Mouse (Mus musculus): Measurements from ENCODE around the gene Ccdc175. TPM values are rescaled to one million over a fixed set of nuclear protein-coding genes. Genes with fewer than 3 reads are reported as not detected.

Ccdc175 gene
- total RNA-seq (2021) = not detected

- intact Hi-C loops (cut with DNase I) = no loop called here
- no peak for DNase-seq (ENCODE audit: extremely low spot score in 1 of 2, low spot score in 2 of 2)
These were observed at the start of gene Ccdc175 for GRCm38 (mm10) chr12:72184929-72185328. Gene Ccdc175, minus strand, starts transcription at chr12:72185029.

- intact Hi-C loops (cut with DNase I) = no loop called here
- no peak for DNase-seq (ENCODE audit: extremely low spot score in 1 of 2, low spot score in 2 of 2)
These were observed 49.3 kb upstream of the Ccdc175 start for GRCm38 (mm10) chr12:72234151-72234550.

GRCm38 (mm10) chr12:72232826-72233790, 48.3 kb upstream of the Ccdc175 start:
- DNase-seq (ENCODE audit: extremely low spot score in 1 of 2, low spot score in 2 of 2) = no peak
- intact Hi-C loops (cut with DNase I) = no loop called here

GRCm38 (mm10) chr12:72232176-72232575, 47.3 kb upstream of the Ccdc175 start:
- no peak for DNase-seq (ENCODE audit: extremely low spot score in 1 of 2, low spot score in 2 of 2)
- intact Hi-C loops (cut with DNase I) = no loop called here

GRCm38 (mm10) chr12:72229451-72230196, 44.8 kb upstream of the Ccdc175 start:
- intact Hi-C loops (cut with DNase I) = loop anchor here (5.0 kb wide), 1 partner anchor 127 kb away; no protein-coding TSS in a partner anchor
- no peak for DNase-seq (ENCODE audit: extremely low spot score in 1 of 2, low spot score in 2 of 2)

GRCm38 (mm10) chr12:72227731-72228130, 42.9 kb upstream of the Ccdc175 start:
- intact Hi-C loops (cut with DNase I) = loop anchor here (5.0 kb wide), 1 partner anchor 125 kb away; no protein-coding TSS in a partner anchor

GRCm38 (mm10) chr12:72225371-72225770, 40.5 kb upstream of the Ccdc175 start:
- no peak for DNase-seq (ENCODE audit: extremely low spot score in 1 of 2, low spot score in 2 of 2)
- intact Hi-C loops (cut with DNase I) = loop anchor here (5.0 kb wide), 1 partner anchor 123 kb away; no protein-coding TSS in a partner anchor

More at GRCm38 (mm10) chr12:72227731-72228130, 42.9 kb upstream of the Ccdc175 start:
- DNase-seq (ENCODE audit: extremely low spot score in 1 of 2, low spot score in 2 of 2) = no peak

GRCm38 (mm10) chr12:72223557-72224102, 38.8 kb upstream of the Ccdc175 start:
- intact Hi-C loops (cut with DNase I) = no loop called here
- DNase-seq (ENCODE audit: extremely low spot score in 1 of 2, low spot score in 2 of 2) = no peak

GRCm38 (mm10) chr12:72213554-72213953, 28.7 kb upstream of the Ccdc175 start:
- intact Hi-C loops (cut with DNase I) = loop anchor here (5.0 kb wide), 1 partner anchor 111 kb away; no protein-coding TSS in a partner anchor
- DNase-seq (ENCODE audit: extremely low spot score in 1 of 2, low spot score in 2 of 2) = no peak

- no peak for DNase-seq (ENCODE audit: extremely low spot score in 1 of 2, low spot score in 2 of 2)
- intact Hi-C loops (cut with DNase I) = no loop called here
These were observed 16.0 kb upstream of the Ccdc175 start for GRCm38 (mm10) chr12:72200828-72201227.

GRCm38 (mm10) chr12:72197925-72198486, 13.2 kb upstream of the Ccdc175 start:
- intact Hi-C loops (cut with DNase I) = no loop called here
- peak in 1 of 2 experiments; percentile 50 for DNase-seq (ENCODE audit: extremely low spot score in 1 of 2, low spot score in 2 of 2)

- DNase-seq (ENCODE audit: extremely low spot score in 1 of 2, low spot score in 2 of 2) = no peak
- intact Hi-C loops (cut with DNase I) = no loop called here
These were observed 12.6 kb upstream of the Ccdc175 start for GRCm38 (mm10) chr12:72197434-72197833.

- DNase-seq (ENCODE audit: extremely low spot score in 1 of 2, low spot score in 2 of 2) = no peak
- intact Hi-C loops (cut with DNase I) = no loop called here
These were observed 5.3 kb downstream of the Ccdc175 start for GRCm38 (mm10) chr12:72179561-72179960.

GRCm38 (mm10) chr12:72178322-72178721, 6.5 kb downstream of the Ccdc175 start:
- DNase-seq (ENCODE audit: extremely low spot score in 1 of 2, low spot score in 2 of 2) = no peak
- intact Hi-C loops (cut with DNase I) = no loop called here

- DNase-seq (ENCODE audit: extremely low spot score in 1 of 2, low spot score in 2 of 2) = peak in 1 of 2 experiments; percentile 18
- intact Hi-C loops (cut with DNase I) = no loop called here
These were observed 26.4 kb downstream of the Ccdc175 start for GRCm38 (mm10) chr12:72158421-72158820.

GRCm38 (mm10) chr12:72150786-72151185, 34.0 kb downstream of the Ccdc175 start:
- intact Hi-C loops (cut with DNase I) = no loop called here
- peak; percentile 13 to 28 for DNase-seq (ENCODE audit: extremely low spot score in 1 of 2, low spot score in 2 of 2)

GRCm38 (mm10) chr12:72129203-72129602, 55.6 kb downstream of the Ccdc175 start:
- intact Hi-C loops (cut with DNase I) = no loop called here
- no peak for DNase-seq (ENCODE audit: extremely low spot score in 1 of 2, low spot score in 2 of 2)

- no peak for DNase-seq (ENCODE audit: extremely low spot score in 1 of 2, low spot score in 2 of 2)
- intact Hi-C loops (cut with DNase I) = no loop called here
These were observed 69.0 kb downstream of the Ccdc175 start for GRCm38 (mm10) chr12:72115686-72116345.
